Mouse (Mus musculus) CH12.LX (cell line): ENCODE results near the gene Smarcc2. TPM values are rescaled to one million over a fixed set of nuclear protein-coding genes. Genes with fewer than 3 reads are reported as not detected.

Source experiments
- DNase-seq: peaks from one replicate; pipeline ENCODE4 v3.0.0-alpha.2; 2013; ENCODE audit errors: extremely low read depth
- H3K27ac ChIP-seq: 2 replicates; pipeline ENCODE4 v1.5.1; 2012; ENCODE audit warnings: low read depth, mild to moderate bottlenecking, control low read depth, moderate library complexity; ENCODE audit not compliant: insufficient read depth
- H3K27me3 ChIP-seq: replicated peaks from 2 replicates; pipeline ENCODE3; 2012; ENCODE audit warnings: inconsistent platforms
- H3K36me3 ChIP-seq, 2 experiments: replicated peaks in 1 of 2; 2 replicates each; pipeline versions ENCODE3 to v1.6.1; 2012; ENCODE audit warnings: inconsistent platforms in 1 of 2, low read length in 1 of 2, mild to moderate bottlenecking in 1 of 2, mixed read lengths in 1 of 2, moderate library complexity in 1 of 2; ENCODE audit not compliant: control insufficient read depth in 1 of 2, insufficient read depth in 1 of 2
- H3K4me1 ChIP-seq, 2 experiments: 2 replicates each; pipeline ENCODE4 v1.6.1; 2012; ENCODE audit warnings: inconsistent platforms in 1 of 2, moderate library complexity in 1 of 2; ENCODE audit not compliant: insufficient read depth in 2 of 2, control insufficient read depth in 1 of 2
- H3K4me2 ChIP-seq: 2 replicates; pipeline ENCODE4 v1.6.1; 2012; ENCODE audit warnings: low read depth, mild to moderate bottlenecking, control low read depth; ENCODE audit not compliant: poor library complexity, insufficient read depth, severe bottlenecking
- H3K4me3 ChIP-seq, 3 experiments: fragments of 150-350 bp in 1 of 3; sonication (generic) in 1 of 3; replicated peaks in 1 of 3; 2 replicates each; pipeline versions ENCODE3 to v1.5.1; 2011 to 2012; ENCODE audit warnings: low read depth in 2 of 3, low read length in 2 of 3, mild to moderate bottlenecking in 2 of 3, moderate library complexity in 2 of 3, control low read depth in 1 of 3, improper control_type of control experiment in 1 of 3, inconsistent platforms in 1 of 3, mixed read lengths in 1 of 3; ENCODE audit not compliant: poor library complexity in 1 of 3
- H3K79me2 ChIP-seq: replicated peaks from 2 replicates; pipeline ENCODE4 v1.6.1; 2012; ENCODE audit warnings: mild to moderate bottlenecking, moderate library complexity; ENCODE audit not compliant: control insufficient read depth, poor library complexity, insufficient read depth, severe bottlenecking; ENCODE audit errors: extremely low read depth
- H3K9ac ChIP-seq: 2 replicates; pipeline ENCODE4 v1.6.1; 2012; ENCODE audit warnings: low read depth, mild to moderate bottlenecking, control low read depth, moderate library complexity; ENCODE audit not compliant: insufficient read depth
- H3K9me3 ChIP-seq: replicated peaks from 2 replicates; pipeline ENCODE3; 2012; ENCODE audit warnings: low read length, inconsistent platforms, mixed read lengths
- BHLHE40 ChIP-seq: IDR thresholded peaks from 2 replicates; pipeline ENCODE4 v1.6.1; 2011; ENCODE audit warnings: mild to moderate bottlenecking, low read depth, low read length, improper control_type of control experiment
- CHD1 ChIP-seq: IDR thresholded peaks from 2 replicates; pipeline ENCODE4 v1.6.1; 2012; ENCODE audit warnings: low read depth, low read length, improper control_type of control experiment, inconsistent platforms
- CHD2 ChIP-seq: IDR thresholded peaks from 2 replicates; pipeline ENCODE4 v1.6.1; 2011; ENCODE audit warnings: low read length, improper control_type of control experiment
- CTCF ChIP-seq, 2 experiments: IDR thresholded peaks in 1 of 2; conservative IDR thresholded peaks in 1 of 2; 2 replicates each; pipeline ENCODE4 v1.5.1; 2011 to 2012; ENCODE audit warnings: low read depth in 2 of 2, low read length in 2 of 2, improper control_type of control experiment in 1 of 2, inconsistent platforms in 1 of 2, mild to moderate bottlenecking in 1 of 2, moderate library complexity in 1 of 2
- ELF1 ChIP-seq: IDR thresholded peaks from 2 replicates; pipeline ENCODE4 v1.6.1; 2014; ENCODE audit warnings: low read depth, mild to moderate bottlenecking, inconsistent platforms, low read length, improper control_type of control experiment
- ETS1 ChIP-seq: conservative IDR thresholded peaks from 2 replicates; pipeline ENCODE4 v1.6.1; 2012; ENCODE audit warnings: low read depth, mild to moderate bottlenecking, inconsistent platforms, low read length, improper control_type of control experiment, moderate library complexity
- JUND ChIP-seq: conservative IDR thresholded peaks from 2 replicates; pipeline ENCODE4 v1.6.1; 2011; ENCODE audit warnings: low read depth, low read length, improper control_type of control experiment
- KAT2A ChIP-seq: IDR thresholded peaks from 2 replicates; pipeline ENCODE4 v1.6.1; 2012; ENCODE audit warnings: low read length, improper control_type of control experiment, inconsistent platforms; ENCODE audit not compliant: insufficient replicate concordance
- NELFE ChIP-seq: IDR thresholded peaks from 2 replicates; pipeline ENCODE4 v1.6.1; 2011; ENCODE audit warnings: low read depth, low read length, improper control_type of control experiment
- NRF1 ChIP-seq: IDR thresholded peaks from 2 replicates; pipeline ENCODE4 v1.6.1; 2014; ENCODE audit warnings: low read depth, mild to moderate bottlenecking, inconsistent platforms, low read length, improper control_type of control experiment, moderate library complexity
- PAX5 ChIP-seq: IDR thresholded peaks from 2 replicates; pipeline ENCODE4 v1.6.1; 2012; ENCODE audit warnings: low read length, inconsistent platforms, mixed read lengths
- POLR2A ChIP-seq: IDR thresholded peaks from 2 replicates; pipeline ENCODE4 v1.6.1; 2011; ENCODE audit warnings: low read depth, mild to moderate bottlenecking, improper control_type of control experiment, low read length
- RAD21 ChIP-seq: IDR thresholded peaks from 2 replicates; pipeline ENCODE4 v1.6.1; 2011; ENCODE audit warnings: low read depth, mild to moderate bottlenecking, low read length, improper control_type of control experiment, moderate library complexity
- UBTF ChIP-seq: IDR thresholded peaks from 2 replicates; pipeline ENCODE4 v1.6.1; 2012; ENCODE audit warnings: low read depth, mild to moderate bottlenecking, inconsistent platforms, low read length, improper control_type of control experiment, moderate library complexity
- ZC3H11A ChIP-seq: IDR thresholded peaks from 2 replicates; pipeline ENCODE4 v1.6.1; 2012; ENCODE audit warnings: low read depth, mild to moderate bottlenecking, inconsistent platforms, low read length, improper control_type of control experiment
- ZKSCAN1 ChIP-seq: IDR thresholded peaks from 2 replicates; pipeline ENCODE4 v1.6.1; 2012; ENCODE audit warnings: low read depth, inconsistent platforms, low read length, improper control_type of control experiment, borderline replicate concordance
- ZMIZ1 ChIP-seq: IDR thresholded peaks from 2 replicates; pipeline ENCODE4 v1.6.1; 2012; ENCODE audit warnings: low read depth, mild to moderate bottlenecking, inconsistent platforms, low read length, improper control_type of control experiment
- ZNF384 ChIP-seq: IDR thresholded peaks from 2 replicates; pipeline ENCODE4 v1.6.1; 2012; ENCODE audit warnings: low read depth, low read length, improper control_type of control experiment, inconsistent platforms
- dilution Hi-C: fragments of 300-500 bp; cut with MboI; formaldehyde crosslinking; loops from 2 replicates; pipeline ENCODE4 v1.14.3; 2020; ENCODE audit warnings: low sequenced_read_pairs; ENCODE audit not compliant: extremely low pct_unique_long_range_greater_than_20kb, extremely low pct_ligation_motif_present
- in situ Hi-C: fragments of 300-500 bp; cut with MboI; formaldehyde crosslinking; loops from 3 replicates; pipeline ENCODE4 v1.14.3; 2019; ENCODE audit warnings: low sequenced_read_pairs, low pct_ligation_motif_present, low pct_unique_long_range_greater_than_20kb, mixed read lengths
- polyA plus RNA-seq: library from polyadenylated mRNA; unstranded; fragments of >175 nt; gene quantifications from 2 replicates; pipeline ENCODE4 v1.2.1, GENCODE M21; 2012; ENCODE audit warnings: low read depth; ENCODE audit not compliant: insufficient read length
- total RNA-seq, 2 experiments: library from RNA; depleted of rRNA; stranded (reverse); fragments of 300-350 nt in 1 of 2; fragments of >200 nt in 1 of 2; gene quantifications; 2 replicates each; pipeline ENCODE4 v1.2.3; 2012 to 2014

Smarcc2 gene
- total and polyA plus RNA-seq, 3 experiments, result 6.1 to 42.6 (median 24.8) TPM

DNA sequence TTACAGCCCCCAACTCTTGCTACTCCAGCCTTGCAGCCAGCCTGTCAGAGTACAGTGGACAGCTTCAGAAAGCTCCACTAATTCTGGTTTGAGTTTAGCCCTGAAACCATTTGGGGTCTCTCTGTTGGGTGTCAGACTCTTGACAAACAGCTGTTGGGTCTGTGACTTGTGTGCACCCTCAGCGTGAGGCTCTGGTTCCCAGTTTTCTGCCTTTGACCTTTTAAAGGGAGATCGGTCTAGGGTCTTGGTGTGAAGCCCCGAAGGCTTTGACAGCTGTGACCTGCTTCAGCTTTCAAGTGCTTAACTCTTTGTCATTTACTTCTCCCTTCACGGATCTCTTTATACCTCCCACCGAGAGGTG lies 1.2 kb downstream of the Smarcc2 start:
- Histone ChIP-seq H3K4me3 (peak overlapping the region; percentile 71 to 82 (median 77)), H3K9ac (peak overlapping the region; percentile 97), H3K27me3 (no peaks in the 10 kb centered on the region), H3K36me3 (peaks cover 23 to 43% of the 10 kb centered on the region in 2 experiments), H3K4me2 (peak overlapping the region; percentile 80), H3K9me3 (no peaks in the 10 kb centered on the region), H3K79me2 (peaks cover 16% of the 10 kb centered on the region), H3K27ac (no peak overlapping the region), H3K4me1 (peaks cover 6 to 21% of the 10 kb centered on the region in 2 experiments)
- DNase-seq, result no peak
- dilution Hi-C loops (no loop called here), in situ Hi-C loops (no loop called here)
- 0 out of 2 replicates have a peak, but pooled peaks have one; percentile 4 for TF ChIP-seq CHD2
- no peak for TF ChIP-seq ETS1

- no peaks in the 10 kb centered on the region for H3K27me3 ChIP-seq
- TF ChIP-seq CHD1, result no peak
- TF ChIP-seq ZNF384, result no peak
- TF ChIP-seq ELF1, result no peak
- no peak for TF ChIP-seq CTCF (conservative IDR thresholded peaks at IDR 0.05 in 1 of 2, IDR thresholded peaks at IDR 0.05 in 1 of 2; ENCODE audit: low read depth in 2 of 2, low read length in 2 of 2)
- TF ChIP-seq UBTF, result no peak
- TF ChIP-seq POLR2A, result no peak
- no peak for TF ChIP-seq PAX5
- no peak for TF ChIP-seq NRF1
- no peak for TF ChIP-seq ZC3H11A
- no peak for TF ChIP-seq JUND
- TF ChIP-seq KAT2A, result no peak
- no peak for TF ChIP-seq BHLHE40
- TF ChIP-seq ZKSCAN1, result no peak
- no peak for TF ChIP-seq ZMIZ1
- TF ChIP-seq RAD21, result no peak
- TF ChIP-seq NELFE, result no peak
- H3K4me2 ChIP-seq, result no peak overlapping the region
- no peak overlapping the region for H3K4me3 ChIP-seq
- H3K79me2 ChIP-seq, result no peaks in the 10 kb centered on the region
- DNase-seq, result no peak
- peaks cover 53 to 85% of the 10 kb centered on the region in 2 experiments for H3K36me3 ChIP-seq
- no peaks in the 10 kb centered on the region for H3K4me1 ChIP-seq
- in situ Hi-C loops (no loop called here), dilution Hi-C loops (no loop called here)
- no peak overlapping the region for H3K27ac ChIP-seq
- no peak overlapping the region for H3K9ac ChIP-seq
- H3K9me3 ChIP-seq, result no peaks in the 10 kb centered on the region
Observed at GRCm38 (mm10) chr10:128474366-128474765, 15.3 kb downstream of the Smarcc2 start.
